Mouse (Mus musculus) bone marrow macrophage, adult 2 months (primary cell): Measurements from ENCODE around the gene Sapcd1.

ENCODE experiments used
- CTCF ChIP-seq: IDR thresholded peaks from 2 replicates; pipeline ENCODE4 v1.5.1; 2012; ENCODE audit warnings: low read depth, mild to moderate bottlenecking, low read length, moderate library complexity
- POLR2A ChIP-seq: IDR thresholded peaks from 2 replicates; pipeline ENCODE4 v1.6.1; 2012; ENCODE audit warnings: mild to moderate bottlenecking, low read depth, low read length, borderline replicate concordance

DNA sequence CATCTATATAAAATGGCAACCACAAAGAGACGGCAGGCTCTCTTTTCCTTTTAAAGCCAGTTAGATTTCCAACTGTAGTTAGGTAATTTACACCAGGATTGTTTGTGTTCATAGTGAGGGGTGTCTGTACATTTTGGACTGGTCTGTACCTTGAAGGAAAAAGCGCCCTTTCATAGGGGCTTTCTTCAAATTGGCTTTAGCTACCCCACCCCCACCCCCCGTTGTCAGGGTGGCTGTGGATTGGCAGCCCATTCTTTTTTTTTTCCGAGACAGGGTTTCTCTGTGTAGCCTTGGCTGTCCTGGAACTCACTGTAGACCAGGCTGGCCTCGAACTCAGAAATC is 30.7 kb downstream of the Sapcd1 start:
- TF ChIP-seq POLR2A, result no peak
- no peak for TF ChIP-seq CTCF
